Mouse (Mus musculus): ENCODE data around the gene Phykpl. TPM values are rescaled to one million over a fixed set of nuclear protein-coding genes. Genes with fewer than 3 reads are reported as not detected.

Phykpl gene
- total RNA-seq, 2 experiments from 2014 or later = 9.8 to 10.2 TPM

- intact Hi-C loops (cut with DNase I) = loop anchor here (5.0 kb wide), 1 partner anchor 46 kb away; no protein-coding TSS in a partner anchor
- DNase-seq = peak in 1 of 2 experiments; percentile 51
These were observed 51.7 kb downstream of the Phykpl start for GRCm38 (mm10) chr11:51636323-51636684.

GRCm38 (mm10) chr11:51637971-51638414, 53.4 kb downstream of the Phykpl start:
- DNase-seq = peak in 1 of 2 experiments; percentile 52
- intact Hi-C loops (cut with DNase I) = loop anchor here (5.0 kb wide), 1 partner anchor 44 kb away; no protein-coding TSS in a partner anchor

GRCm38 (mm10) chr11:51638497-51638896, 53.9 kb downstream of the Phykpl start:
- DNase-seq = no peak
- intact Hi-C loops (cut with DNase I) = loop anchor here (5.0 kb wide), 1 partner anchor 44 kb away; no protein-coding TSS in a partner anchor

GRCm38 (mm10) chr11:51640748-51641147, 56.2 kb downstream of the Phykpl start:
- no peak for DNase-seq
- intact Hi-C loops (cut with DNase I) = no loop called here

- no peak for DNase-seq
- intact Hi-C loops (cut with DNase I) = no loop called here
These were observed 58.6 kb downstream of the Phykpl start for GRCm38 (mm10) chr11:51643202-51643601.

GRCm38 (mm10) chr11:51643761-51644160, 59.2 kb downstream of the Phykpl start:
- no peak for DNase-seq

GRCm38 (mm10) chr11:51644217-51644616, 59.7 kb downstream of the Phykpl start:
- no peak for DNase-seq
- intact Hi-C loops (cut with DNase I) = no loop called here

More at GRCm38 (mm10) chr11:51643761-51644160, 59.2 kb downstream of the Phykpl start:
- intact Hi-C loops (cut with DNase I) = no loop called here

- no peak for DNase-seq
- intact Hi-C loops (cut with DNase I) = no loop called here
These were observed 60.7 kb downstream of the Phykpl start for GRCm38 (mm10) chr11:51645293-51645692.

GRCm38 (mm10) chr11:51646245-51646644, 61.7 kb downstream of the Phykpl start:
- DNase-seq = no peak
- intact Hi-C loops (cut with DNase I) = no loop called here

GRCm38 (mm10) chr11:51646751-51647667, 62.5 kb downstream of the Phykpl start:
- DNase-seq = peak in 1 of 2 experiments; percentile 50
- intact Hi-C loops (cut with DNase I) = no loop called here

GRCm38 (mm10) chr11:51648566-51648965, 64.0 kb downstream of the Phykpl start:
- intact Hi-C loops (cut with DNase I) = loop anchor here (2.0 kb wide), 1 partner anchor 42 kb away; the partner anchor contains the start of gene Hnrnpab
- DNase-seq = peak in 1 of 2 experiments; percentile 16

- DNase-seq = no peak
- intact Hi-C loops (cut with DNase I) = loop anchor here (2.0 kb wide), 1 partner anchor 42 kb away; the partner anchor contains the start of gene Hnrnpab
These were observed 64.7 kb downstream of the Phykpl start for GRCm38 (mm10) chr11:51649111-51649888.

GRCm38 (mm10) chr11:51649889-51650199, 65.3 kb downstream of the Phykpl start:
- intact Hi-C loops (cut with DNase I) = loop anchor here (1.0 to 2.0 kb wide), 2 partner anchors 30 to 43 kb away; partner anchors contain the start of gene Hnrnpab
- no peak for DNase-seq

GRCm38 (mm10) chr11:51650261-51650660, 65.7 kb downstream of the Phykpl start:
- peak in 1 of 2 experiments; percentile 31 for DNase-seq
- intact Hi-C loops (cut with DNase I) = loop anchor here (1.0 kb wide), 1 partner anchor 30 kb away; no protein-coding TSS in a partner anchor

- intact Hi-C loops (cut with DNase I) = loop anchor here (1.0 kb wide), 1 partner anchor 31 kb away; no protein-coding TSS in a partner anchor
- peak; percentile 80 to 83 for DNase-seq
These were observed 66.3 kb downstream of the Phykpl start, which contains the start of the genes N4bp3 and D930048N14Rik for GRCm38 (mm10) chr11:51650691-51651515. Gene N4bp3 (minus strand): TSS chr11:51650842. Gene D930048N14Rik (plus strand): TSS chr11:51650954.

GRCm38 (mm10) chr11:51652889-51653418, 68.4 kb downstream of the Phykpl start:
- DNase-seq = no peak
- intact Hi-C loops (cut with DNase I) = no loop called here

GRCm38 (mm10) chr11:51653736-51654135, 69.2 kb downstream of the Phykpl start:
- intact Hi-C loops (cut with DNase I) = no loop called here
- DNase-seq = no peak

All from heart, postnatal 36 days (tissue).